Mouse (Mus musculus): Measurements from ENCODE around the gene Hcn3.

DNA sequence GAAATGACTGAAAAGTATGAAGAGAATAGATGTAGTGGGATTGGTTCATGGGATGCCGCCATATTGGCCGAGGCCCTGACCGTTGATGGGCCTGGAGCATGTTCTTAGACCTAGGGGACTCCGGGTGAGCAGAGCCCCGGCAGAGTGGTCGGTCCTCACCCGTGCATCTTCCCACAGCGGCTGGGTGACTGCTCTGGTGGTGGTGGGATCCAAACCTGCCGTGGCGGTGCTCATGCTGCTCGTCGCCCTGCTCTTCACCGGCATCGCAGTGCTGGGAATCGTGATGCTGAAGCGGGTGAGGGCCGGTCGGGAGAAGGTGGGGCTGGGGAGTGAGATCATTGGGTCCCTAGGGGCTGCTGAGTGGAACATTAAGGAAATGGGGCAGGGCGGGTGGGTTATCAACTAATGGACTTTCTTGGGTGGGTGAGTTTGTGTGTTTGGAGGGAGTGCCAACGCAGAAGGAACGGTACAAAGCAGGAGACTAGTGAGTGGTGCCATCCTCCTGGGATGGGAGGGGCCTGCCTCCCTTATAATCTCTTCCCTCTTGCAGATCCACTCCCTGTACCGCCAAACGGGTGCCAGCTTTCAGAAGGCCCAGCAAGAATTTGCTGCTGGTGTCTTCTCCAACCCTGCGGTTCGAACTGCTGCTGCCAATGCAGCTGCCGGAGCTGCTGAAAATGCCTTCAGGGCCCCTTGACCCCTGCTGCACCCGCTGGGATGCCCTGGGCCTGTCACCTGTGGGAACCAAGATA is 21.9 kb upstream of the Hcn3 start:
- TF ChIP-seq CTCF (IDR thresholded peaks at IDR 0.05; ENCODE audit: control insufficient read depth, insufficient read depth, low read length) (no peak), POLR2A (IDR thresholded peaks at IDR 0.05; ENCODE audit: borderline replicate concordance, control insufficient read depth, low read depth, low read length) (no peak)

Data from bone marrow, adult 2 months (tissue).